Mouse (Mus musculus): ENCODE results near the gene Enpep. TPM values are rescaled to one million over a fixed set of nuclear protein-coding genes. Genes with fewer than 3 reads are reported as not detected.

Gene Enpep
- total RNA-seq, 1 experiment from 2014 or later: not detected

DNA sequence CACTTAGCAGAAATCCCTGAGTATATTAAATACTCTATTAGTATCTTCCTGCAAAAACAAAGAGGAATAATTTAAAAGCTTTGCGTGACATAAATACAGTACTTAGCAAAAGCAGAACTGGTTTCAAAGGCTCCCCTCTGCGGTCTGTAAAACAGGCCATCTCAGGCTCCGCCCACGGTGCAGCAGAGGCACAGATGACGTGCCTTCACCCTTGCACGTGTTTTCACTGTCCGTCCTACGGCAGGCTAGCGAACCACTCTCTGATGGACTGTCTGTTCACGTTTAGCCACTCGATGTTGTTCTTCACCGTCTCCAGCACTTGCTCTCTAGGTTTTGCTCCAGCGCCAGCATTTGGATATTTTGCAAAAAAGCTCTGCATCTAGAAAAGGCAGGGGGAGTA, 62.5 kb downstream of the Enpep start:
- peak; percentile 96 for ATAC-seq (replicated peaks; ENCODE audit: insufficient number of reproducible peaks, low FRiP score, low TSS enrichment, poor library complexity, severe bottlenecking)

DNA sequence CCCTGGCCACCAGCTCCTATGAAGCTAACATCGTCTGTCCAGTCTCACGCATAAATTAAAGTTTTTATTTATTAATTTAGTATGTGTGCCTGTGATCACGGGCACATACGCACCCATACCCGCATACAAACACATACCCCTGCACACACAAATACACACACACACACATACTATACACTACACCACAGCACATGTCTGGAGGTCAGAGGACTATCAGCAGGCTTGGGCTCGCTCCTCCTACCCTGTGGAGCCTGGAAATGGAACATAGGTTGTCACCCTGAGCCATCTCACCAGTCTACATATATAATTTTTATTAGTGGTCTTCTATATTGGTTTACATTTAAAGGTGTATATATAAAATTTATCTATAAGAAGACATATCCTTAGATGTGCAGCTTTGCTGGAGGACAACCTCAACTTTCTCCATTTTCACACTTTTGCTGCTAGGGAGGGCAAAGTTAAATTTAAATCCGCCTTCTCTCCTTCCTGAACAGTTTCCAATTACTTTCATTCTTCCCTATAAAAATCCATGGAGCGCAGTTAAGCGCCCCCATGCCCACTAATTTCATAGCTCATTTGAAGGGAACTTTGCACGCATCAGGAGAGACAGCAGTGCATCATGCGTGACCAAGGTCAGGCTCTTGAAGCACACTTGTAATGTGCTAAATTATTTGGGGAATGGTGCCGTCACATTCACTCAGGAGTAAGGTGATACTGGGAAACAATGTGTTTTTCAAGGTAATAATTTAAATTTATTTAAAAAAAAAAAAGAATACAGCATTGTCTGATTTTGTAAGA, 63.4 kb downstream of the Enpep start:
- ATAC-seq (replicated peaks; ENCODE audit: insufficient number of reproducible peaks, low FRiP score, low TSS enrichment, poor library complexity, severe bottlenecking): no peak

DNA sequence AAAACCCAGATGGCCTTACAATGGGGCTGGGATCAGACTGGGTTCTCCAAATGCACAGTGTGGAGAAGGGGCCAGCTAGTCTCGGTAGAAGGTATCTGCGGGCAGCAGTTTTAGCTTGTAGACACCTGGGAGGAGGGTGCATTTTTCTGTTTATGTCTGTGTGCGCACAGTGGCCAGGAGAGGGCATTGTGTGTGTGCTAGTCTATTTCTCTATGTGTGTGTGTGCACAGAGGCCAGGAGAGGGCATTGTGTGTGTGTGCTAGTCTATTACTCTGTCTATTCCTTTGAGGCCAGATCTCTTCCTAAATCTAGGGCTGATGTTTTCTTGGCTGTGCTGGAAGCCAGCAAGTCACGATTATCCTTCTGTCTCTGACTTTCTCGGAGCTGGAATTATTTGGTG, 74.0 kb downstream of the Enpep start:
- no peak for ATAC-seq (replicated peaks; ENCODE audit: insufficient number of reproducible peaks, low FRiP score, low TSS enrichment, poor library complexity, severe bottlenecking)

DNA sequence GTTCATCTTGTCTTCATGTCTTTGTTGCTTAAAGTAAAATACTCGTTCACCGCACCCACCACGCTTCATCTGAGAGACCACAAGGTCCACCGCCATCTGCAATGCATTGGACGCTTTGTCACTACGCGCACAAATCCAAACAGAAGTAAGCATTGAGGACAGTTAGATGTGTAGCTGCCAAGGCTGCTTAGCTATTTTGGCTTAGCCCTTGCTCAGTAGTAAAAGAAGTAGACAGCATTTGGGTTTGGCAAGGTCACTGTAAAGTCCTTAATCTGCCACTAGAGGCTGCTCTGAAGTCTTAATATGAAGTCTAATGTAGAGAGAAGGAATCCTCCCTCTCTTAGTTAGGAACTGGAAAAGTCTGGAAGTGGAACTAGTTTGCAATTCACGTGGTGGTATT, 75.8 kb downstream of the Enpep start:
- ATAC-seq (replicated peaks; ENCODE audit: insufficient number of reproducible peaks, low FRiP score, low TSS enrichment, poor library complexity, severe bottlenecking): no peak

DNA sequence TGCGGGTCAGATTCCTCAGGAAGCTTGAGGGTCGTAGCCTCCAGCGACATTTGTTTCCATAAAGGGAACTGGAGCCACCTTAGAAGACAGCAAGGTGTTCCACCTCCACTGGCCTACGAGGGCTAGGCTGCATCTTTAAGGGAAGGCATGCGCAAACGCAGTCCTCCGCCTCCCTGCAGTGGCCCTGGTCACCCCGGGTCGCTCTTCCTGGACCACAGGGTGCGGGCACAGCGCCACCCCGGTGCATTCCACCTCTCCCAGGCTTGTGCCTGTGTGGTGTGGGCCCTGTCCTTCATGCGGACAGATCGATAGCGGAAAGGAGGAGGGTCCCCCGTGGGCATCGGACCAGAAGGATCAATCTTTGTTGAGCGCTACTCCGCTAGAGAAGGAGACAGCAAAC, 76.2 kb downstream of the Enpep start:
- no peak for ATAC-seq (replicated peaks; ENCODE audit: insufficient number of reproducible peaks, low FRiP score, low TSS enrichment, poor library complexity, severe bottlenecking)

DNA sequence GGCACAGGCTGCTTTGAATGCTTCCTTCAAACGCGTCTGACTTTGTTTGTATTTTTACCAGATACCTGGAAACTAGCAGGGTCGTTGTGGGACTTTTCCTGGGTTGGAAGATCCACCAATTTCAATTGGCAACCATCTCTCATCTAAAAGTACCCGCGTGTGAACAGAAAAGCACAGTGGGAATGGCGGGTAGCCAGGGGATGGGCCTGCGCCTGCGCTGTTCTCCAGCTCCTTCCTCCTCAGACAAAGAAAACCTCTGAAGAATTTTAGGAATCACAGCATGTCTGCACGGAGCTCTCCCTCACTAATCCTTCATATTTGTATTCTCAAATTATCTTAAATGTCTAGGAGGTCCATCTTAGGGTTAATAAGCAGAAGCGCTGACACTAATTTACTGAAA, 78.3 kb downstream of the Enpep start:
- ATAC-seq (replicated peaks; ENCODE audit: insufficient number of reproducible peaks, low FRiP score, low TSS enrichment, poor library complexity, severe bottlenecking): no peak

DNA sequence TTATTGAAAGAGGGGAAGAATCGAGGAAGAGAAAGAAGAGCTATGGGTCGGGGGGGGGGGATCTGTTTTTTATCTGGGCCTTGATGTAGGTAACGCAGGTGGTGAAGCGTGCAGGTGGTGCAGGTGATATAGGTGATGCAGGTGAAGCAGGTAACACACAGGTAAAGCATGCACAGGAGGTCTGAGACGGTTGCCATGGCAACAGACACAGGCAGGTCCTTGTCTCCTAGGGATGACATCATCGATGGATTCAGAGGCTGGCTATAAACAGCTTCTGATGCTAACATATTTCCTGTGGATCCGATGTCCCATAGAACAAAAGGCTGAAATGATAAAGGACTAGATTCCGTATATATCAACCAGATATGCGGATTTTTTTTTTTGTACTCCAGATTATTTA, 81.5 kb downstream of the Enpep start:
- ATAC-seq (replicated peaks; ENCODE audit: insufficient number of reproducible peaks, low FRiP score, low TSS enrichment, poor library complexity, severe bottlenecking): no peak

DNA sequence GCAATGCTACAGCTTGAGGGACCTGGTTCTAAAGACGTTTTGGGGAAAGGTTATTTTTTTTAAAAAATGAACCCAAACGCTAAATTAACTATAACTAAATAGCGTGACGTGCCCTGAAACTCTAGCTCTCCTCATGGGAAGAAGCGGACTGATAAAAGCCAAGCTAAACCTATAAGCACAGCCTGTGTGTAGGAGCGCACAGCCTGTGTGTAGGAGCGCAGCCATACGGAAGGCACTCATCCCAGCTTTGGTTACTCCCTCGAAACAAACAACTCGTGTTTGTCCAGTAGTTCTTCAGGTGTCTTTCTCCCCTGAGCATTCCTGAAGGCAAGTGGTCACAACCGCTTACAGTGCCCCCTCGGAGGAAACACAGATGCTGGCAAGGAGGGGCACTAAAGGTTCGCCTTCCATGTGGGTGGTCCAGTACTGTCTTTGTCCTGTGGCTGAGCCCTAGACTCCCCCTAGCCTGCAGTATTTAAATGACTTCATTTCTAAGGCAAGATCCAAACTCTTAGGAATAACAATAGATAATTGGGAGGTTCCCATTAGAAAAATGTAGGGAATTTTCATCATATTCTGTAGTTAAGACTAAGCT, 93.8 kb downstream of the Enpep start:
- ATAC-seq (replicated peaks; ENCODE audit: insufficient number of reproducible peaks, low FRiP score, low TSS enrichment, poor library complexity, severe bottlenecking): no peak

DNA sequence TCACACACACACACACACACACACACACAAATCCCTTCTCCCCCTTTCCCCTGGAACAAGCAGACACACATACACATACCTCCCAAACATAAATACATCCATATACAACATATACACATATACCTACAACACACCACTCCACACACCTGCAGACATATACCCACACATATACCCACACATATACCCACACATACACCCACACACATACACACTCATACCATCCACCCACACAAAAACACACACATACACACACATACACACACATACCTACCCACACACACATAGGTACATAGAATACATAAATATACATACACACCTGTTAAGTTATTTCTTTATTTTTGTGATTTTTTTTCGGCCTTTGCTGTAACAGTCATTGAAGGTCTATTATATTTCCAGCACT, 94.5 kb downstream of the Enpep start:
- ATAC-seq (replicated peaks; ENCODE audit: insufficient number of reproducible peaks, low FRiP score, low TSS enrichment, poor library complexity, severe bottlenecking): no peak

DNA sequence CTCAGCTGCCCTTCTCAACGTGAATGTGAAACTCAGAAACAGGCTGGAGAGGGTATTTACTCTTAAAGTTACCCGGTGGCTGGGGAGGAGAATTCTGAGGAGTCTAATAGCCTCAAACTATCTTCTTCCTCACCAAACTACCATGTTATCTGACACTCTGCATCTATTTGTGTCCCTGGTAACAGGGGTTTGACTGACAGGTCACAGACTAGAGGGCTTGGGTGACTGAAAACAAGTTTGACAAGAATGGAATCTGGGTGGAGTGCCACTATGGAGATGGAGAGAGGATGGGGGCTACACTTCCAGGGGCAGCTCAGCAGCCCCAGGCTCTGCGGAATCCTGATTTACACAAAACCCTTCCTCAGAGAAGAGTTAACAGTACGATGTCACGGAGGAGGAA, 105.2 kb downstream of the Enpep start:
- ATAC-seq (replicated peaks; ENCODE audit: insufficient number of reproducible peaks, low FRiP score, low TSS enrichment, poor library complexity, severe bottlenecking): no peak

DNA sequence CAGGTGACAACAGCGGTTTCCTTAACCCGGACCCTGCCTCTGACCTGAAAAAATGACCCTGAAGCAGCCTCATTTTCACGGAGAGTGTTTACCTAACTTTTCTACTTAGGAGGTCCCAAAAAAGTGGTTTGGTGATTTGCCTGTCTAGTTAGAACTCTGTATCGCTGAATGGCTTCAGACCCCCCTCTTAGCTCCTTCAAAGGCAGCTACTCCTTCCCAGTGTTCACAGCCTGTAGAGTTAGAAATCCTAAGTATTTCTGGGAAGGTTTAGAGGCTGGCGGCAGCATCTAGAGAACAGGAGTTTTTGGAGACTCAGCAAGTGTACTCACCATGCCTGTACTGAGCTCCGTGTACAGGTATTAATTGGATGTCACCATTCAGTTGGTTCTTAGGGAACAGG, 105.8 kb downstream of the Enpep start:
- ATAC-seq (replicated peaks; ENCODE audit: insufficient number of reproducible peaks, low FRiP score, low TSS enrichment, poor library complexity, severe bottlenecking): no peak

DNA sequence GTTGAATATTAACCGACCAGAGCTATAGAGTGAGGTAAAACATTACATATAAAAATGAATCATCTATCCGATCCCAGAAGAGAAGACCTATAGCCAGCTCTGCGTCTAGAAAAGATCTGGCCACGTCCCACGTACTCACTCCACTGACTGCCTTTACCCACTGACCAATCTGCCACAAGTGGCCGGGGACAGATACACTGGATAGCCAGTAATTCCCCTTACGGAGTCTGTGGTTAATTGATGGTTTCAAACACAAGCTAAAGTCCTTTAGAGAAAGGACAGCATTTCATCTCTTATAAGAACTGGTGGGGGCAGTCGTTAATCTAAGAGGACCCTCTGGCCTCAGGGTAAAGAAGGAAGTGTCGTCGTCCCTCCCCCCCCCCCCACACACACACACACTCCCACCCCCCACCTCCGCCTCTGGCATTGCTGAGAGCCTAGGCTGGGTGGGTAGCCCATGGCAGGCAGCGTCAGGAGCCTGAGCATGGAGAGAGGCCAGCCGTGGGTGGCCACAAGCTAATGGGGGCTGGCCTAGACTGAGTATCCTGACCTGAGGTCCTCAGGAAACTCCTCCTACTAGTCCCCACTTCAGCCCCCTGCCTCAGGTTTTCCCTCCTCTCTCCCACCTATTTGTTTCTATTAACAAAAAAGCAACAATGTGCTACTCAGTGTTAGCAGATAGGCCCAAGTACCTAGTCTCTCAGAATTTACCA, 106.8 kb downstream of the Enpep start:
- no peak for ATAC-seq (replicated peaks; ENCODE audit: insufficient number of reproducible peaks, low FRiP score, low TSS enrichment, poor library complexity, severe bottlenecking)

DNA sequence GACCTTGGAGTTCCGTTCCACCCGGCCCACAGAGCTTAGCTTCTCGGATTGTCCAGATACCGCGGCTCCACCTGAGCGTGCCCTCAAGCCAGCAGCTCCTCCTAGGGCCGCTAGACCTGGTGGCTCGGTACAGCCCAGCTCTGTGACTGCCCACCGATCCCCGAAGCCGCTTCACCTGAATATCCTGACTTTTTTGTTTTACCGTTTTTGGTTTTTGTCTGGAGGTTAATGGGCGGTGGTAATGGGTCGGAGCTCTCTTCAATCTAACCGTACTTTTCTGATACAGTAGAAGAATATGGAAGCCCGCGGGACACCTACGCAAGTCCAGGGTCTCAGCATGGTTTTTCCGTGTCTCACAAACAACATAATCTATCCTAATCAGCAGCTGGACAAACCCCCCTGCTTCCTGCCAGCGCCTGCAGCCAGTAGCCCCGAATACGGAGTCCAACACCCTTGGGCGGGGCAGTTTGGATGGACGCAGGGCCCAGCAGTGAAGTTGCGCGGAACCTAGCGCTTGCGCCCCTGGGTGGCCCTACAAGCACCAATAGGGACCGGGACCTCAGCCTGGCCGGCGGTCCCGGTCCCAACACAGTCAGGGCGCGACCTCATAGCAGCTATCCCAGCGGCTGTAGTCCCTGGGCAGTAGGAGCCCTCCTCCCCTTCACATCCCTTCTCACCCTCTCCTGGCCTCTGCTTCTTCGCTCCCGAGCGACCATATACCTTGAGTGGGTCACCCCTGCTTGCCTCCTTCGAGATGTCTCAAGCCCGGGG, 107.5 kb downstream of the Enpep start:
- ATAC-seq (replicated peaks; ENCODE audit: insufficient number of reproducible peaks, low FRiP score, low TSS enrichment, poor library complexity, severe bottlenecking): no peak

DNA sequence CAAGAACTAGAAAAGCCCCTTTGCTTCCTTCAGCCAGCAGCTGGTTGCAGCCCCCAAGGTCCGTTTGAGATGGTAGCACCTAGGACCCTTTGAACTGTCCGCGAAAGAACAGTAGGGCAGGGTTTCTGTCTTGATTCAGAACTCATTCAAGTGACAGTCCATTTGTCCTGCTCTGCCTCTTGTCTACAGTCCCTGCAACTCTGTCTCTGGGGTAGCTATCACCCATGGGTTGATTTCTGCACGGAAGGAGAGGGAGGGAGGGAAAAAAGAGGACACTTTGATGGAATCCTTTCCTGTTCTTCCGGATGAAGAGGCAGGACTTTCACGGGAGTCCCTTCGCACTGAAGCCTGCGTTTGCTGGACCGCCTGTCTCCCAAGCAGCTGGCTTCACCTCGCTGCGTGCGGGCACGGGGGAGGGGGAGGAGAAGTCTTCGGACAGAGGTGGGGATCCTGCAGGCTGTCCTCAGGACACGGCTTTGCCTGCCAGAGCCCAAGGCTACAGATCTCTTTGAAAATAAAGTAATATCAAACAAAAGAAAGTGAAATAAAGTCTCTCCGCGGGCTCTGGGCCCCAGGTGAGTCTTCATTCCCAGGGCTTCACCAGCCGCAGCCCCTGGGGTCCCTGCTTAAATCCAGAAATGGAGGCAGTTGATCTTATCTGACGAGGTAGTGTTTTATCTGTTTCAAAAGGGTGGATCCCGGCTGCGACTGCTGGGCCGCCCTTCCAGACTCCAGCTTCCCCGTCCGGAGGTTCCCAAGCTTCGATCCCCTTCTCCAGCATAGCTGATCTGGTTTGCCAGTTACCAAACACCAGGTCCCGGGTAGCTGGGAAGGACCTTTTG, 108.3 kb downstream of the Enpep start:
- ATAC-seq (replicated peaks; ENCODE audit: insufficient number of reproducible peaks, low FRiP score, low TSS enrichment, poor library complexity, severe bottlenecking): no peak

DNA sequence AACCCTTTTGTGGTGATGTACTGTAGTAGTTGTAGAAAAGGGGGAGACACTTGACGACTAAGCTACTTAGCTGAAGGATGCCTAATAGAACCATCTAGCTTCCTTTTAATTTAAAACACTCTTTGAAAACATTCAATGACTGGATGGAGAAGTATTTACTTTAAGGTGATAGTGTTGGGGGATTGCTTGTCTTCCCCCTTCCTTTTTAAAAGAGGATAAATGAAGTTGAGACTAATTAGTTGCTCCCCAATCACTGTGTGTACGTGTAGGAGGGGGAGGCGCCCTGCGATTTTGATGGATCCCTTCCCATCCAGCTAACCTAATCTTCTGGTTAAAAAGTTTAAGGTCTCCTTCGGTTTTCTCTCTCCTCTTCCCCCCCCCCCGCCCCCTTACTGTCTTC, 109.1 kb downstream of the Enpep start:
- no peak for ATAC-seq (replicated peaks; ENCODE audit: insufficient number of reproducible peaks, low FRiP score, low TSS enrichment, poor library complexity, severe bottlenecking)

DNA sequence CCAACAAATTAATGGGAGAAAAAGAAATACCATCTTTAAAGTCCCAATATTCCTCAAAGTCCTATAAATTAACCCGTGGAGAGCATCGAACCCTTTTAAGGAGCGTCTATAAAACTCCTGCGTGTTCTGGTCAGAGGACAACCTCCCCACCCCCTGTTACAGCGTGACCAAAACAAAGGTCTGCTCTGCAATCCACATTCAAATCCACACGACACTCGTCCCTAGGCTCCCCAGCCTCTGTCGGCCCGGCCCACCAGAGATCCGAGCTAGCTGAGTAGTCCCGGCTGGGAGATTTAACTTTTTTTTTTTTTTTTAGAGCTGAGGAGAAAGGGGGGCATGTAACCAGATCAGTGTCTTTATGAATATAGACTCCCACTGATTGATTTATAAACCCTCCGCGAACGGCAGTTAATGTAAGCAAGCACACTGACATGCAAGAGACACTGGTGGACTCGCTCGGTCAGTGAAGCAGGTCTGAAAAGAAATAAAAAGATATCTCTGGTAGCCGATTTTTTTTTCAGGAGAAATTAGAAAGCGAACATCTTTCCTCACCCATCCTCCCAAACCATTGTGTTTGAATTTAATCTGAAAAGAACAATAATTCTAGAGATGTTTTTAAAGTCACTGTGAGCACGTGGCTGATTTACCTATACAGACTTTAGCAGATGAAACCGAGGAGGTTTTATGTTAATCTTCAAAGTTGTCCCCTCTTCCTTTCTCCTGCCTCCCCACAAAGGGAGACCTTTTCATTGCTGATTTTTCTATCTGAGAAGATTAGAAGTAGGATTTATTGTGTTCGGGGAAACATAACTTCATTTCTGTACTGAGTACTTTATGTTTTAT, 109.9 kb downstream of the Enpep start:
- ATAC-seq (replicated peaks; ENCODE audit: insufficient number of reproducible peaks, low FRiP score, low TSS enrichment, poor library complexity, severe bottlenecking): no peak

DNA sequence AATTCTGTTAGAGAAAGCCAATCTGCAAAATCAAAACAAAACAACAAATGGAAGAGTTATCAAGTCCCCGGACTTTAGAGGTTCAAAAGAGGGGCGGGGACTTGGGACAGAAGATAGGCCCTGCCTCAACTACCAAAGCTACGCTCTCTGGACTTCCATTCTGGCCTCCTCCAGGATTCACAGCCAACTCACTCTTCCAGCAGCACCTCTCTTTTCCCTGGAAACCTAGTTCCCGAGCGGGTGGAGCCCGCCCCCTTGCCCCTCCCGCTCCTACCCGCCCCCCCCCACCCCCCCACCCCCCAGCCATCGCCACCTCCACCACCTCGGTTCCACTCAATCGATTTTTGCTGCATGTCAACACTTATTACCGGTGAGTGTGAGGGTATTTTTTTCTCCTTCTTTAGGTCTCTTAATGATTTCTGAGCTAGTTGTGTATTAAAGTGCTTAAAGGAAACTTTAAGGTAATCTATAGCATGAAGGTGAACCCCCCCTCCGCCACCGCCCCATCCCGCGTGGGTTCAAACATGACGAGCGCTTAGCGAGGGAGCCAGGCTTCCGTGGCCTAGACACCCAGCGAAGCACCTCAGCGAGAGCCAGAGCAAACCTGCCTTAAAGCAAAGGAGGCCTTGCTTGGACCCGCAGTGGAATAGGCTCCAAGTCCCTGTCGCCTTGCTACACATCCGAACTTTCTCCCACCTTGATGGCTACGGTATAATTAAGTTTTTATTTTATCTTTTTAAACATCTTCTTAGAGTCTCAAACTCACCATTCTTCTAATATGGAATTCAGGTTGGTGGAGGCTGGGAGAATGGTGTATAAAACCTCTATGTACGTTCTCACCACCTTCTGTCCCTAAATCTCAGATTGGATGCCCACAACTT, 110.9 kb downstream of the Enpep start:
- ATAC-seq (replicated peaks; ENCODE audit: insufficient number of reproducible peaks, low FRiP score, low TSS enrichment, poor library complexity, severe bottlenecking): no peak

All from monocyte, adult 5-6 weeks (primary cell).